Mouse (Mus musculus): ENCODE measurements at regions not wholly inside any gene's neighbourhood (a gene's known extent, or its start where the extent isn't known, plus 50 kb on each side); places are given as distances from the start of the nearest gene placed in this dataset.
"Not testable (repeated sequence)": the region's sequence is repeated elsewhere in the genome, so short reads cannot be mapped to it uniquely, and the experiment has no call there.

- DNase-seq, result no peak
These were observed 54.4 kb upstream of the Tcf12 start for GRCm38 (mm10) chr9:72166084-72166483.

- DNase-seq, result no peak
These were observed 54.9 kb upstream of the Tcf12 start for GRCm38 (mm10) chr9:72166611-72167010.

GRCm38 (mm10) chr9:72169231-72169630, 57.6 kb upstream of the Tcf12 start:
- DNase-seq, result peak; percentile 14

GRCm38 (mm10) chr9:72169728-72170188, 58.1 kb upstream of the Tcf12 start:
- peak; percentile 71 for DNase-seq

- peak; percentile 28 for DNase-seq
These were observed 58.6 kb upstream of the Tcf12 start for GRCm38 (mm10) chr9:72170235-72170634.

GRCm38 (mm10) chr9:72172331-72172730, 60.7 kb upstream of the Tcf12 start:
- DNase-seq, result no peak

- no peak for DNase-seq
These were observed 69.3 kb upstream of the Tcf12 start for GRCm38 (mm10) chr9:72180972-72181371.

- no peak for DNase-seq
These were observed 71.7 kb upstream of the Tcf12 start for GRCm38 (mm10) chr9:72183336-72183735.

- no peak for DNase-seq
These were observed 72.3 kb upstream of the Tcf12 start for GRCm38 (mm10) chr9:72183925-72184324.

GRCm38 (mm10) chr9:72189867-72190266, 78.2 kb upstream of the Tcf12 start:
- no peak for DNase-seq

- no peak for DNase-seq
These were observed 79.0 kb upstream of the Tcf12 start for GRCm38 (mm10) chr9:72190631-72191030.

- no peak for DNase-seq
These were observed 79.4 kb upstream of the Tcf12 start for GRCm38 (mm10) chr9:72191091-72191490.

GRCm38 (mm10) chr9:72192051-72192952, 80.6 kb upstream of the Tcf12 start:
- peak; percentile 61 for DNase-seq

- DNase-seq, result not testable (repeated sequence)
These were observed 81.3 kb upstream of the Tcf12 start for GRCm38 (mm10) chr9:72192953-72193337.

- no peak for DNase-seq
These were observed 79.3 kb upstream of the Zfp280d start for GRCm38 (mm10) chr9:72195348-72195747.

GRCm38 (mm10) chr9:72196626-72197330, 77.9 kb upstream of the Zfp280d start:
- DNase-seq, result no peak

- no peak for DNase-seq
These were observed 77.3 kb upstream of the Zfp280d start for GRCm38 (mm10) chr9:72197331-72197732.

GRCm38 (mm10) chr9:72198976-72199375, 75.7 kb upstream of the Zfp280d start:
- no peak for DNase-seq

- DNase-seq, result no peak
These were observed 70.2 kb upstream of the Zfp280d start for GRCm38 (mm10) chr9:72204357-72204905.

- DNase-seq, result no peak
These were observed 68.8 kb upstream of the Zfp280d start for GRCm38 (mm10) chr9:72205815-72206214.

- no peak for DNase-seq
These were observed 67.7 kb upstream of the Zfp280d start for GRCm38 (mm10) chr9:72206911-72207310.

- DNase-seq, result no peak
These were observed 66.4 kb upstream of the Zfp280d start for GRCm38 (mm10) chr9:72208296-72208695.

- no peak for DNase-seq
These were observed 57.2 kb upstream of the Zfp280d start for GRCm38 (mm10) chr9:72217296-72218028.

Measured in embryo, embryonic 11 days (tissue).